Mouse (Mus musculus) kidney, postnatal 14 days (tissue): ENCODE measurements around the gene Rimbp2.

Experiments used
- DNase-seq: peaks from one replicate; pipeline ENCODE4 v3.0.0; 2022; ENCODE audit warnings: mixed read lengths

Gene Rimbp2

DNA sequence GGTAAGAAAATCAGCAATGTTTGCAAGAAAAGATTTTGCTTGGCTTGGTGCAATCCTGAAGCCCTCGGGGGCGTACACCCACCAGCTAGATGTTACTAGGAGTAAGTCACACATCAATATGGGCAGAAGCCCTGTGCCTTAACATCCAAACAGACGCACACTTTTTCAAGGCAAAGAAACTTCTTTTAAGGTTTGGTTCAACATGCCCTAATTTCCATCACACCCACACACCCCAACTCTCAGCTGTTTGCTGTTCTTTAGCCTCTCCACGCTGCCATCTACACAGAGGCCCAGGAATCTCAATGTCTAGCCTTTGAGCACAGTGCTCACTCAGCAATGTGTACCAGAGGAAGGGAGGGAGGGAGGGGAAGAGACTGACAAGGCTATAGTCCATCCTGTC is 28.2 kb downstream of the Rimbp2 start:
- no peak for DNase-seq

DNA sequence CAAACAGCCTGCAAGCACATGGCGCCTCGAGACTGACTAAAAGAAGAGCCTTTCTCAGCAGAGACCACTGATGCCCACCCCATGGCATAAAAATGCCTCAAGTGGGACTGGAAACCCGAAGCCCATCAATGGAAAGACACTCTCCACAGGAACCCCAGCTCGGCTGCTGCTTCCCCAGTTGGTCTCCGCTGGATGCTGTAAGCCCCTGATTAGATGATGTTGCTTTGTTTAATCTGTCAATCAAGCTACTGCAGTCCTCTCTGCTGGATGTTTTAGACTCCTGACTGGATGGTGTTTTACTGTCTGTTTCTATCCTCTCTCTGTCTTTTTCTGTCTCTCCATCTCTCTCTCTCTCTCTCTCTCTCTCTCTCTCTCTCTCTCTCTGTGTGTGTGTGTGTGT is 33.2 kb downstream of the Rimbp2 start:
- DNase-seq = no peak

DNA sequence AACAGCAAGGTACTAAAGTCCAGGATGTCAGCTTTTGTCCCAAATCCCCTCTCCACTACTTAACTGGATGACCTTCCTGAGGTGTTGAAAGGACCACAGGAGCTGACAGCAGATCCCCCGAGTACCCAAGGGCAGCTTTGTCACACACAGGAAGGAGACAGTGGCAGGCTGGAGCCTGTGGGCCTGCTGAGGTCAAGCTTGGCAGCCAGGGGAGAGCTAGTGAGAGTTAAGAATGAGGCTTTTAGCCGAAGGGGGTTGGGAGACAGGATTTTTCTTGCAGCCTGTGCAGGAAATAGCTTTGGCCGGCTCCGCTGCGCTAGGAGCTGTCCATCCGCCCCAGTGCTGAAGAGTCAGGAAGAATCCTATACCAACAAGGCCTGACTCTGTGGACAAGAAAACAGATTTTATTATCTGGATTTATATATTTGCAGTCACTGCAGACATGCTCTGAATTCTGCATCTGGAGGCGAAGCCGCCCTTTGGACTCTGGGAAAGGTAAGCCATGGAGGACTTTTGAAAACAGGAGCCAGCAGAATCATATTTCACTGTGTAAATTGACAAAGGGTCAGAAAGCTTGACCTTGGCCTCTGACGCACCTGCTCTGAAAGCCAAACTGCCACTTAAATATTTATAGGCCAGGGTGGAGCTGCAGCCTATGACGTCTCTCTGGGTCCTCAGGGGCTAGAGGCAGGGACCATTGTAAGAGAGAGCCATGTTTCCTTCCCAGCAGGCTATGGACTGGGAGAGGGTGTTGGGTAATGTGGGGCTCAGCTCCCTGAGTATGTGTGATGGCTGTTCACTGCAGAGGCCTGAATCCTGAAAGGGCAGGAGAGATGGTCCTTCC is 35.9 kb downstream of the Rimbp2 start:
- peak; percentile 80 for DNase-seq

DNA sequence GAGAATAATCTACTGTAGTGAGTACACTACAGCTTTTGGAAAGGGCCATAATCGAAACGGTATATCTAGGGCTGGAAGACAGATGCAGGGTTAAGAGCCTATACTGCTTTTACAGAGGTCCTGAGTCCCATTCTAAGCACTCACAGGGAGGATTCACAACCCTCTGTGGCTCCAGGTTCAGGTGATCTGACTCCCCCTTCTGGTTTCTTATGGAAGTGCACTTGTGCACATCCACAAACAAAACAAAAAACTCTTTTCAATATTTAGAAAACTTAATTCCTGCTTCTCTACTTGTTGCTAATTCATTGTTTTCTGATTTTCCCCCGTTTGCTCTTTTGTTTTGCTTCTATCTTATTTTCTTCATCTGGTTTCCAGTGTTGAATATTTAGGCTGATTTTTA is 39.5 kb downstream of the Rimbp2 start:
- no peak for DNase-seq

DNA sequence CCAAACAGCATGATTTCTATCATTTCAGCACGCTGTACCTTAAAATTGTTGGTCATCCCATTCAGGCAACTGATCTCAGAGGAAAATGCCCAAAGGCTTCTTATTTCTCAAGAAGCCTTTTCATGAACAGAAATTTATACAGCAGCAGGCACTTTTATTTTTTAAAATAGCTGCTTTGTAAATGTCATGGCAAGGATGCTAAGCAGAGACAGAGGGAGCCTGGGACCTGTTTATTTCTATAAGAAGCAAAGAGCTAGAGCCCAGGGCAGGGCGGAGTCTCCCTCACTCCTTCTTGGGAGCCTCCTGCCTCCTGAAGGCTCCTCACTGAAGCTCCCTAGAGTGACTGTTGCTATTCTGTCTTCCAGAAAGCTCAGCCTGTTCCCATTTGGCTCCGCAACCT is 40.9 kb downstream of the Rimbp2 start:
- no peak for DNase-seq

DNA sequence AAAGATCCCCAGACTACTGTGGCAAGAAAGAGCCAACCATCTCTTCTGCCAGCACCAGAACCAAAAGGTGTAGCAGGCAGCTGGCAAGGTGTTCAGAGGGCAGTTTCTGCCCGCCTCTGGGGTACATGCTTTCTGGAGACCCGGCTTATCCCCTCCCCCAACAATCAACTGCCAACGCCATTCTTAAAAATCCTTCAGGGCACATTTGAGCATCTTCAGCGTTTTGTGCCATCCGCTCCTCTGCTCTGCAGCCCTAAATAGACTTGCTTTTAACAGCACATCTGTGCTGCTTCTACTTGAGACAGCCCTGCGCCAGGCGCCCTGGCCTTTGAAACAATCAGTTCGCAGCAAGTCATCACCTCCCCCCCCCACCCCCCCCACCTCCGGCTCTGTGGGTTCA is 41.7 kb downstream of the Rimbp2 start:
- DNase-seq = no peak

DNA sequence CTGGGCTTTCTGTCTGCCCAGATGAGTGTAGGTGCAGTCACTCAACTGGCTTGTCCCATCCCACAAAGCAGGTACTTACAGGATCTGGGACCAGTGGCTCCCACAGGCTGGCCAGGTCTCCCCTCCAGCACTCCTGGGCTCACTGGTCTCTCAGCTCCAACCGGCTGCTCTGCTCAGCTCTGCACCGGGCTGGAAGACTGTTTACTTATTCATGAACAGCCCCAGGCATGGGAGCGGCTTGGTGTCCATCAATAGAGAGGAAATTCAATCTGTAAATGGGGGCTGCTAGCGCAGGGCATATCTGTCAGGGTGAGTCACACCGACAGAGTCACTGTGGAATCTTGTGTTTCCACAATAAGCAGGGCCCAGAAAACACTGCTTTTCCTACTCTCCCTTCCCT is 49.2 kb downstream of the Rimbp2 start:
- DNase-seq = no peak

DNA sequence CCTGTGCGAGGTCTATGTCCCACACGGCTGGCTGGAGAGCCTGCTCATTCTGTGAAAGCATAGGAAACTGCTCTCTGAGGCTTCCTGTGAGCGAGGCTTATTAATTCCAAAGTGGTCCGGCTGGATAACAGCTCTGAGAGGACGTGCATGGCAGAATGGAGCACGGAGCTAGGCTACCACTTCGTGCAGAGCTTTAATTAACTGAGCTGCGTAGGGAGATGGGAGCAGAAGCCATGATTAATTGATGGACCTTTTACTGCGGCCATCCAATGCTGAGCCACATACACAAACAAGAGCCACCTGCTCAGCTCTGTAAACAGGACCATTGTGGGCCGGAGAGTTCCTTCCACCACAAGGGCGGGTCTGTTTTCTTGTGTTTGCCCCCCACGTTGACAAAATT is 50.2 kb downstream of the Rimbp2 start:
- DNase-seq = no peak

DNA sequence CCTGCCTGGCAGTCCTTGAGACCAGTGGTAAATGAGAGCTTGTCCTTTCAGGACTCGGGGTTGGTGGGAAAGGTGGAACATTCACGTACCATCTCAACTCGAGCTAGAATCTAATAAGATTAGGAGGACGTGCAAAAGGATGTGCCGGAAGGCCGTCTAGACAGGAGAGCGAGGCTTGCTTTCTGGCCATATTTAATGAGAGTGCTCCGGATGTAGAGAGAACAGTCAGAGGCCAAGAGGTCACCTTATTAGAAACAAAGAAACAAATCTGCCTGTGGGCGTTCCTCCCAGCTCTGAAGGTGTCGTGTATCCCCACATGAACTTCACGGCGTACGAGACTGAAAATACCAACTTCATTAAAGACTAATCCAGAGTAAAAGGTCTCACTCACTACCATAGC is 53.3 kb downstream of the Rimbp2 start:
- DNase-seq = no peak

DNA sequence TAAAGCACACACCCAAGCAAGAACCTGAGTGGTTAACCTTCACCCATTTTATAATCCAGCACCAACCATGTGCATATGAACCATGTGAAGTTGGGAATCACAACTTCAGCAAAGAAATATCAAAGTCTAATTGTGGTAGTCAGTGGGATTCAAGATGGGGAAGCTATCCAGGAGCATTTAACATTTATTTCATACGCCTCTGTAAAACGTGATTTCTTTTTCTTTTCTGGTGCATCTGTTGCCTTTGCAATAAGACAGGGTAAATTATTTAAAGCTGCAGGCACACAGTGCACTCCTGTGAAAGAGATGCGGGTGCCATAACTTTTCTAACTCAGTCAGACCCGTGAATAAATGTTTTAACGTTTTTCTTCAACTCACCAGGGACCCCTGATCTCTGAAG is 58.4 kb downstream of the Rimbp2 start:
- no peak for DNase-seq

DNA sequence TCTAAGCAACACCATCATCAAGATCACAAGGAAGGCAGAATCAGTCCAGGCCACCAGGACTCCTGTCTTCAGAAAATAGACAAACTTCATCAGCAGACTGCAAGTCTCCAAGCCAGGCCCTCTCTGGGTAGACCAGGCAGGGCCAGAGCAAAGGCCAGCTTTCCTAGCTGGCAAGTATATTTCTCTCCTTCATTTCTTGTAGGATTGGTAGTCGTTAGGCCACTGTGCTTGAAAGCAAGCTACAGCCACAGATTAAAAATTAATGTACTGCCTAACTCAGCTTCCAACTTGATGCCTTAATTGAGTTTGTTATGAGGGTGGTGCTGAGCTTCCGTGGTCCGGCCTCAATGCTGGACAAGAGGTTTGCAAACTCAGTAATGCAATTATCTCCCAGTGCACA is 65.7 kb downstream of the Rimbp2 start:
- DNase-seq = peak; percentile 10

DNA sequence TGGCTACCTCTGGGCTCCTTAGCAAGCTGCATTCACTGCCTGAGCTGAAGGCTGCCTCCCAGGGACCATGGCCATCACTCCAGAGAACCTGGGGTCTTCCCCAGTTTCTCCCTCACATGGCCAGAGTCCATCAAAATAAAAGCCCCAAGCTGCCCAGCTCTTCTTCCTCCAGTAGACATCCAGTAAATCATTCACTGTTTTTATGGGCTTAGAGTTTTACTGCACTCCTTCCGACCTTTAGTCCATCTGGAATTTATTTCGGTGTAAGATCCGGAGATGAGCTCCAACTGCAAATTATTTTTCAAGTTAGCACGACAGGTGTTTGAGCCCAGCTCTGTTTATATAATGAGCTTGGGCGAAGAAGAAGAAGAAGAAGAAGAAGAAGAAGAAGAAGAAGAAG is 69.0 kb downstream of the Rimbp2 start:
- peak; percentile 10 for DNase-seq

DNA sequence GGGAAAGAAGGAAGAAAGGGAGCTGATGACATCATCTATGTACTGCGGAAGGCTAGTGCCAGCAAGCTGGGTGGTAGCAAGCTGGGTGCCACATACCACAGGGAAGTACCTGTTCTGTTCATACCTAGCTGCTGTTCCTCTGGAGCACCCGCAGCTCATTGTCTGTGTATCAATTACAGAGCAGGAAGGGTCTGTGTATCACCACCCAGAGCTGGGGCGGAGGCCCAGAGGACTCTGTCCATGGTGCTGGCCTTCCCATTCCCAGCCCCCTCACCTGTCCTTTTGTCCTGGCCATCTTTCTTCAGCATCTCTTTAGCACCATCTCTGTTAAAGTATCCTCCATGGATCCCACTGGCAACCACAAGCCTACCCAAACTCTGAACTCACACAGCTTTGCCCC is 74.2 kb downstream of the Rimbp2 start:
- no peak for DNase-seq

DNA sequence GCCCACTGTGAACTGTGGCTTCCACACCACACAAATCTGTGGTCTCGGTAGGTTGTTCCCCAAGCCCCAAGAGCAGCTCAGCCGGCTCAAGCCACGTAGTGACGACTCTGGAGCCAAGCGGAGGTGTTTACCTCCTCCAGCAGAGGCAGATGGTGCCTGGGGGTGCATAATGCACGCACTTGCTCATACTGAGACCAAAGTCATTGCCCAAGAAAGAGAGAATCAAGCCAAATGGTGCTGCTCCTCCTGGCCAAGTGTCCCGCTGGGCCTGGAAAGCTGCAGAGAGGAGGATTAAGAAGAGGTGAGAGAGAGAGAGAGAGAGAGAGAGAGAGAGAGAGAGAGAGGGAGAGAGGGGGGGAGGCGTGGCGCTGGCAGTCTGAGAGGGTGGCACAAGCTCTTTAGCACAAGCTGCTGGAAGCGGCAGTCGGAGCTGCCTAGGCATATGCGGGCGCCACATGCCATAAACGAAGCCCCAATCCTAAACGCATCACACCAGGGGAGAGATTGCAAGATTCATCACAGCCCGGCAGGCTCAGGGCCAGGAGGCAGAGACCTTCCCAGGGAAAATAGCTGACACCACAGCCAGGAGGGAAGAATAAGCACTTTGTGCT is 75.8 kb downstream of the Rimbp2 start:
- no peak for DNase-seq

DNA sequence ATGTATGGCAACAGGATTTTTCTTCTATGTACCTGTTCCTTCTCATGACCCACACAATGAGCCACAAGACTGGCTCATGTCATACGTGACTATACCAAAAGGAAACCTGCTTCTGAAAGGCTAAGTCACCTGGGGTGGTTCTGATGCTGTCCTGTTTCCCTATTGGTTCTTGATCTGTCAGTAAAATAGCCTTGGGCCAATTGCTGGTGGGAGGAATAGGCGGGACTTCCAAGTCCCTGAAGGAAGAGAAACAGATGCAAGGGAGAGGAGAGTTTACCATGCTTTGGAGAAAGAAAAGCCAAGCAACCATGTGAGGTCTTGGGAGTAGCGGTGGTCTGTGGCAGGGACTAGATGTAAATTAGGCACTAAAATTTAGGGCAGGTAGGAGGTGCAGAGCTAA is 81.6 kb downstream of the Rimbp2 start:
- no peak for DNase-seq

DNA sequence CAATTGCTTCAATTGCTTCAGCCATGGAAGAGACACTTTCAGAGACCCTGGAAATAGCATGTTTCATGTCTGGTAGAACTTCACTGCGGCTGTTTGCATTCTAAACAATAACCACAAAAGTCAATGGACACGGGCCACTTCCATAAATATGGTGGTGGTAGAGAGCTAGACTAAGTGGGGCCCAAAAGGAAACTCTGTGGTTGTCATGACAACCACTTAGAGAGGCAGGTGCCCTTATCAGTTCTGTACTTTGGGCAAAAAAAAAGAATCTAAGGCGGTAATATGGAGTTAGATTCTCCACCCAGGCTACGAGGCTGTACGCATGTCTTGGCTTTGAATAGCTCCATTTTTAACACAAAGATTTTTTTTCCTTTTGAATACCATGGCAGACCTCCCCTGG is 86.5 kb downstream of the Rimbp2 start:
- DNase-seq = no peak

DNA sequence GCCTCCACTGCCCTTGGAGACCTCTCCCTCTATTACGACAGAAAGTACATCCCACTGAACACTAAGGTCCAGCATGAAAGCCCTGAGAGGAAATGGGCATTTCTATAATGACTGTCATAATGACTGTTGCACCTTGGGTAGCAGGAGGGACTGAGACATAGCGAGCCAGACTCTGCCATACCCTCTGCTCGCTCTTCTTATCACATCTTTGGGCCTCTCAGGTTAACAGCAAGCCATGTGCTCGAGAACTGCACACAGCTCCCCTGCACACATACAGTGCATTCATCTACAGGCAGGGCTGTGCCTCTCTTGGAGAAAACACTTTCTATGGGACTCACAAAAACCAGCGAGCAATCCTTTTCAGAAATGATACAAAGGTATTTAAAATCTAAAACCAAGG is 87.0 kb downstream of the Rimbp2 start:
- DNase-seq = no peak

DNA sequence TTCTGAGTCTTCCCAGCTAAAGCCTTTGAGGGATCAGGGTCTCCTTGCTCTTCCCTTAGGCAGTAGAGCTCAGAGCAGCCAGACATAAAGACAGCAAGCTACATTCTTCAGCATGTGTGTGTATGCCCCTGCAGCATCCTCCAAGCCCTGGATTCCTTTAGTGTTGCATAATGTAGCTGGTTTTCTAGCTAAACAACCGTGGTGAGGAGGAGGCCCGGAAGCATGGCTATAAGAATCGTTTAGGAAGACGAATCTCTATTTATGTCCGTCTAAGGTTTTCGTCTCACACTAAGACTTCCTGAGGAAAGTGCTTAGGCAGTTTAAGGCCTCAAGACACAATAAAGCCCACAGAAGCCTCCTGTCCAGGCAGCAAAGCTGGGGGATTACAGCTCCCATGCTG is 89.8 kb downstream of the Rimbp2 start:
- DNase-seq = no peak

DNA sequence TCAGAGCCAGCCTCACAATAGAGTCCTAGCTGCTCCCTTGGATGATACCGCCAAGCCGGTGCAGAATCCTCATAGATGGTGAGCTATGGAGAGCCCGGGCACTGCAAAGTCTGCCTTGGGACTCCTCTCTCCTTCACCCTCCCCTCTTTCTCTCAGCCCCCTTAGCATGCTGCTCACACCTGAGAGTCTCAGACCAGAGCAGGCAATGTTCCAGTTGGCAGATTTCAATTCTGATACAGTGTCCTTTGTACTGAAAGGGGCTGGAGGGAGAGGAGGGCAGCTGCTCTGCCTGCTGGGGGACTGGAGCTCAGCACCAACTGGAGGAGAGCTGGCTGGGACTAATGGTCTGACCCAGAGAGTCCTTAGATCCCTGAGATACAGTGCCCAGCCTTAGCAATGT is 92.4 kb downstream of the Rimbp2 start:
- DNase-seq = no peak

DNA sequence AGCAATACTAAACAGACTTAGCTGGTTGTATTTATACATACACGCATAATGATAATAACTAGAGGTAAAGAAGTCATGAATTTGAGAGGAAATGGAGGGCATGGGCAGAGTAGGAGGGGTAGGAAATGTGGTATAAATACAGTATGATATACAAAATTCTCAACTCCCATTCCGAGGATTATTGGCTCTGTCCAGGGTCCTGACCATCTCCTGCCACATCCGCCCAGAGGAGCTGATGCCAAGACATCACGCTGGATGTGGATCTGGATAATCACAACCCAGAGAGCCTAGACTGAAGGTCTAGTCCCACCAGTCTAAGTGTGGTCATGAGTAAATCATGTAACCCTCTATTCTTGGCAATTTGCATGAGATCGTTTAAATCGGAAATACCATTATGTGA is 100.5 kb downstream of the Rimbp2 start:
- peak; percentile 5 for DNase-seq

DNA sequence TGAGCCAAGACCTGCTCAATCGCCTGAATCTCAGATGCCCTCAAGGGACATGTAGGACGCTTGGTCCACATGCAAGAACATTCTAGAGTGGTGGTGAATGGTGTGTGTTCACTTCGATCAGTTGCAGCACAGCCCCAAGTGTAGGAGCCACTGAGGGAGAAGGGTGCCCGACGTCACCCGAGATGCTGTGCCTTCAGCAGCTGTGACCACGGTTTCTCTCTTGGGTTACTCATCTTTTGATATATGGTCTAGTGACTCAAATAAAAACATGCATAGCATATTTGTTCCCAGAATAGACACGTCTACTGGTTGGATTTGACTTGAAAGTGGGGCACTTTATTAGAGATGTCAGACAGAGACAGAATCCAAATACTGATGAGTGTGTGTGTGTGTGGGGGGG is 105.5 kb downstream of the Rimbp2 start:
- no peak for DNase-seq

DNA sequence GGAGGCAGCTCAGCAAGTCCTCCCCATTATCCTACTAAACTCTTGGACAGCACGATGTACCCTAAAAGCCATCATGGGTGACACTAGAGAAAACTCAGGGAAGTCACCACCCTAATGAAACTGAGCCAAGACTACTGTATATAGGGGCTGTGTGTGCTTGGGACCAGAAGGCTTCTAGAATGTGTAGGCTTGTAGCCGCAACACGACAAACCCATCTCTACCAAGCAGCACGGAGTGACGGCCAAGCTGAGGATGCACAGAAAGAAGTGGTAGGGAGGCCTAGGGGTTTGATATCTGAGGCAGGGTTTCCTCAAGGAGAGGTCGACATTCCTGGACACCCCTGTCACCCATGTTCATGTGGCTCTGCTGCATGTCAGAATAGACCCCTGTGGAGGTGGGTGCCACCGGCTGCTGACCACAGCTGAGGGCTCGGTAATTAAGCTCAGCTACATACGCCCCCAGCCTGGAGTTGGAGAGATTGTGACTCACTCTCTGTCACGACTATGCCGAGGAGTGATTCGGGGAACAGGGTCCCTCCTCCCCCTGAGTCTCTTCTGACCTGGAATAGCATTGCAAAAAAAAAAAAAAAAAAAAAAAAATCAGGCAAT is 106.7 kb downstream of the Rimbp2 start:
- DNase-seq = no peak

DNA sequence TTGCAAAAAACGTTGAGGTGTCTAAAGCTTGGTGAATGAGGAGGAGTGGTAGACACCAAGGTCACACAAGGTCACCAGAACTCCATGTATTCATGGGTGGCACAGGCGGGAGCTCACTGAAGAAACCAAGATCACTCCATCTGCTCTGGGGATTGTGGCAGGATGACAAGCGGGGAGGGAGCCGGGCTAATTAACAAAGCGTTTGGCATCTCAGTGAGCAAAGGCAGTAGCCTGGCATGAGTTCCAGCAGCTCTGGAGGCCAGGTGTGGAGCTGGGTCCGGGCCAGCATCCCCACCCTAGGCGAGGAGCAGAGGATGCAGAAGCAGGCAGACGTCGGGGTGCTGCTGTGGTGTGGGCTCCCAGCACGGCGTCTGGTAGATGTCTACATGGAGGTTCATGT is 108.3 kb downstream of the Rimbp2 start:
- no peak for DNase-seq

DNA sequence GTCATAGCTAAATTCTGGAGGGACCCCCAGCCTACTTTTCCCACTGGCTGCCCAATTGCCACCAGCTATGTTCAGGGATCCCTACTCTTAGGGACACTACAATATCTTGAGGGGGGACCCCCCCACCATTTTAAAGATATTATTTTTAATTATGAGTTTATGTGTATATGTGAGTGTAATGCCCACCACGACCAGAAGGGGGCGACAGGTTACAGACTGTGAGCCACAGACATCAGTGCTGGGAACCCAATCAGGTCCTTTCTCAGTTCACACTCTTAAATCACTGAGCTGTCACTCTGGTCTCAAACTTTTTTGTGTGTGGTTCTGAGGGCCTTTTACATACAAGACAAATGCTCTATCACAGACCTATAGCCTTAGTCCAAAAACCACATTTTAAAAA is 109.3 kb downstream of the Rimbp2 start:
- DNase-seq = no peak

DNA sequence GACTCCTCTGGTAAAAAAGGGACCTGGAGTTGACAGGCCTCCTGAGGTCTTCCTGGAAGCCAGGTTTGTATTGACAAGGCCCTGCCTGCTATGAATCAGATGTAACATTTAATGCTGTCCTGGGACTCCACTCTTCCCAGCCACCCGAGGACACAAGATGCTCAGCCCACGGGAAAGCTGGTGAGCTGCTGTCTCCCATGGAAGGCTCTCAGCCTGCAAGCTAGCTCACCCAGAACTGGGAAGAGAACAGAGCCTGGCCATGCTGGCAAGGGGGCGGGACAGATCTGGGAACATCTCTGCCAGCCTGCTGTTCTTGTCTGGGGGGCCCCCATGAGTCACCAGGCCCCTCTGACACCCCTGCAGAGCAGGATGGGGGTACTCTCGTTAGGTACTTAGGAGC is 111.7 kb downstream of the Rimbp2 start:
- DNase-seq = no peak
